Mouse (Mus musculus): ENCODE data around the gene S1pr3. TPM values are rescaled to one million over a fixed set of nuclear protein-coding genes. Genes with fewer than 3 reads are reported as not detected.

S1pr3 gene
- polyA plus RNA-seq, 2 experiments from 2014 or later = 0.17 TPM; not detected in 1

DNA sequence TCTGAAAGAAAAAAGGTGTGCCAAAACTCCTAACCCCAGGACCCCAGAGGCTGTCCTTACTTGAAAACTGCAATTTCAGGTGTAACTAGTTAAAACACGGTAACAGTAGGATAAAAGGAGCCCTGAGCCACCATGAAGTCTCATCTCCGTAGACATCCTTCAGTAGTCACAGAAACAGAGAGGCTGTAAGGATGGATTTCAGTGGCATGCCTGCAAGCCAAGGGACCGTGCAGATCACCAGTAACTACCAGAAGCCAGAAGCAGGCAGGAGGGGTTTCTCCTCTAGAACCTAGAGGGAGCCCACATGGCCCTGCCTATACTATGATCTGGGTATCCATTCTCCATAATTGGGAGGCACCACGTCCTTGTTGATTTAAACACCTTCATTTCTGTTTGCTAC is 55.9 kb downstream of the S1pr3 start:
- ATAC-seq = no peak

DNA sequence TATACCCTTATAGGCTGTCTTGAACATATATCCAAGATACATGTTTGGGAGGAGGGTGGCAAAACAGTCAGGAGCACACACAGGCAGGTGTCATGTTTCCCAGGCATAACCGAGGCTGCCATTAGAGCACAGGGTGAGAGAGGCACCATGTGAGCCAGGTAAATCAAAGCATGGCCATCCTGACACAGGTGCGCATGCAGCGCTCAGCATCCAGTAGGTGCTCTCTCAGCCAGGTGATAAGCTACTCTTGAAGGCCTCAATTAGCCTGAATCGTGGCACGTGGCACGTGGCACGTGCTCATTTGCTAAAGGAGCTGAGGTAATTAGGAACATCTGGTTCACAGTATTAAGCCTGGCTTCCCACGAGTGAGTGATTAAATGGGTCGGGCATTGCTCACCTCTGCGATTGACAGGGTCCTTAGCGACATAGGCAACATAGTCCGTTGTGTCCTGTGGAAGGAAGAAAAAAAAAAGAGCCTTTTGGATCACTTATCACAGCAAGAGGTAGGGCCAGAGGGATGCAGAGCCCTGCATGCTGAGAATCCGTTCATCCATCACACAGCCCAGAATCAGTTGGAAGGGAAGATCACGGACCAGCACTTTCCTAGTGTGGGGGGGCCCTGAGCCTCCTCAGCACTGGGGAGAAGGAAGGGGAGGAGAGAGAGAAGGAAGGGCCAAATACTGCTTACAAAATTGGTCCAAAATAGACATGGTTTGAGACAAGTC is 57.8 kb downstream of the S1pr3 start:
- no peak for ATAC-seq

DNA sequence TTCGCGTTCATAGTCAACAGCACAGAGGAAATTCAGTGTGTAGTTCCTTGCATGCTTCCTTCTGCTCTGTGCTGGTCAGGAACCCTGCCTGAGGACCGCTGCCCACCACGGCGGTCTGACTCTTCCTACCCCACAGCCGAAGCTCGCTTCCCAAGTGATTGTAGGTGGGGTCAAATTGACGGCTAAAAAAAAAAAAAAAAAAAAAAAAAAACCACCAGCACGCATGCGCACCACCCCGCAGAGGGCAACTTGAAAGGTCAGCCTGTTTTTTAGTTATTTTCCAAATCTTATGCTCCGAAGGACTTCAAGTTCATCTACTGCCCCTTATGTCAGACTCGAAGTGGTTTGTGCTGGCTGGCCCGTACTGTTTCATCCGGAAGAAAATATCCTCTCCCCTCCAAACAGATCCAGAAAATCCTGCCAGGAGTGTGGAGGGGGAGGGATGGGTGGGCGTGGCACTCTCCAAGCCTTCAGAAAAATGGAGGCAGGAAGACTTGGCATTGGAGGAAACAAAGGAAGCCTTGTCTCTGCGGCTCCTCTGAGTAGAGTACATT is 60.3 kb downstream of the S1pr3 start:
- ATAC-seq = no peak

Other genes with a start within 250 kb of the S1pr3 start
- gene Nxnl2, start 237.6 kb upstream of the S1pr3 start, polyA plus RNA-seq (2017; shearing (Covaris generic)) = under 1 TPM; 0.34 to 0.42 TPM
- gene Shc3, start 160.8 kb downstream of the S1pr3 start, polyA plus RNA-seq (2017; shearing (Covaris generic)) = not detected
- gene Cks2, start 236.6 kb downstream of the S1pr3 start, polyA plus RNA-seq (2017; shearing (Covaris generic)) = 10 to 100 TPM; 77.3 to 94.3 TPM
- 10 to 100 TPM; 33.4 to 38.9 TPM for gene Secisbp2, start 243.1 kb downstream of the S1pr3 start, polyA plus RNA-seq (2017; shearing (Covaris generic))